ENCODE assay signal across 8 mouse cellular contexts in genomic region chr5:148789147-148789566, GRCm38 (mm10).
DNase-seq lines count a peak whose midpoint lies in the region; ATAC-seq and TF ChIP-seq lines count a peak whose summit lies in the region.
"Had no signal": no experiment of that assay in that cellular context is flagged by ENCODE, and none has a peak within 500 bp of the region (broad histone marks: within the 10 kb centered on the region; RNA-seq: fewer than 3 reads in every experiment).

No protein-coding gene starts in this region.

- peaks cover 19% of the 10 kb centered on the region for H3K27me3 ChIP-seq in liver, embryonic 13.5 days

- DNase-seq in CD4-positive helper T cell, adult 2 months (ENCODE audit: low read depth, low spot score): peak; percentile 23
- DNase-seq in brain, embryonic 14.5 days (ENCODE audit: low read depth): peak; percentile 77
- DNase-seq in kidney, adult 18-20 months: peak; percentile 82
- no peak for DNase-seq in liver, embryonic 13.5 days
- no peak for DNase-seq in spleen, postnatal 14 days (ENCODE audit: low spot score in 2 of 2)
- DNase-seq in gastrocnemius, postnatal 25 days: no peak
- no peak for DNase-seq in thymus, postnatal 25 days
- DNase-seq: gastrocnemius, postnatal 10 days had no signal

- H3K27ac ChIP-seq in liver, embryonic 13.5 days: peak overlapping the region; percentile 55; the same call in 1 of the 2 replicates

- TF ChIP-seq POLR2A in brain, embryonic 14.5 days (IDR thresholded peaks at IDR 0.05; ENCODE audit: borderline replicate concordance, extremely low read depth, insufficient read depth, insufficient read length, poor library complexity, severe bottlenecking): no peak

- no peaks in the 10 kb centered on the region for H3K9me3 ChIP-seq in liver, embryonic 13.5 days (replicated peaks)

- H3K4me3 ChIP-seq in liver, embryonic 13.5 days (replicated peaks): no peak overlapping the region

- H3K4me2 ChIP-seq in liver, embryonic 13.5 days: no peak overlapping the region

- H3K9ac ChIP-seq in liver, embryonic 13.5 days: no peak overlapping the region

- H3K4me1 ChIP-seq in liver, embryonic 13.5 days (replicated peaks): peaks cover 25% of the 10 kb centered on the region

- 0 out of 2 replicates have a peak, but pooled peaks have one; percentile 18 for ATAC-seq in liver, embryonic 13.5 days (ENCODE audit: low read depth)

- no peak for TF ChIP-seq CTCF in brain, embryonic 14.5 days (IDR thresholded peaks at IDR 0.05; ENCODE audit: borderline replicate concordance, extremely low read depth, insufficient read depth, insufficient read length)

- WGBS in liver, embryonic 13.5 days (ENCODE audit: insufficient replicate concordance): 56% methylated on average over 6 of the region's 6 CpGs

- no peaks in the 10 kb centered on the region for H3K36me3 ChIP-seq in liver, embryonic 13.5 days

Comparison
In these comparisons a context has a peak if more than half of its experiments do, and no peak if none do; other contexts are left out.
1. DNase-seq: peak in CD4-positive helper T cell, adult 2 months (single experiment), brain, embryonic 14.5 days (single experiment) and kidney, adult 18-20 months (single experiment); none in liver, embryonic 13.5 days (single experiment), spleen, postnatal 14 days (0 of 2), gastrocnemius, postnatal 25 days (single experiment) and thymus, postnatal 25 days (single experiment).